In genomic region chr15:96593457-96593856, GRCm38 (mm10) we compare ENCODE assay signal across 10 mouse cellular contexts. TPM values are rescaled to one million over a fixed set of nuclear protein-coding genes. Genes with fewer than 3 reads are reported as not detected.
DNase-seq lines count a peak whose midpoint lies in the region; ATAC-seq and TF ChIP-seq lines count a peak whose summit lies in the region.
"Had no signal": no experiment of that assay in that cellular context is flagged by ENCODE, and none has a peak within 500 bp of the region (broad histone marks: within the 10 kb centered on the region; RNA-seq: fewer than 3 reads in every experiment).

No protein-coding gene starts in this region.

- no peak for TF ChIP-seq CTCF in lung, postnatal 0 days (IDR thresholded peaks at IDR 0.05)
- no peak for TF ChIP-seq CTCF in lung, adult 2 months (IDR thresholded peaks at IDR 0.05; ENCODE audit: insufficient read depth, low read length)

- no peaks in the 10 kb centered on the region for H3K9me3 ChIP-seq in forebrain, embryonic 11.5 days (ENCODE audit: control insufficient read depth, low read length)
- no peaks in the 10 kb centered on the region for H3K9me3 ChIP-seq in forebrain, embryonic 10.5 days
- no peaks in the 10 kb centered on the region for H3K9me3 ChIP-seq in lung, postnatal 0 days (ENCODE audit: low read length)
- no peaks in the 10 kb centered on the region for H3K9me3 ChIP-seq in embryonic facial prominence, embryonic 13.5 days

- TF ChIP-seq POLR2A in lung, adult 2 months (IDR thresholded peaks at IDR 0.05; ENCODE audit: borderline replicate concordance, extremely low read depth, low read depth, low read length): no peak

- ATAC-seq in forebrain, embryonic 11.5 days (replicated peaks; ENCODE audit: low FRiP score): peak; percentile 60; the same call in 1 of the 2 replicates
- peak; percentile 44; the same call in 1 of the 2 replicates for ATAC-seq in lung, postnatal 0 days
- no peak for ATAC-seq in embryonic facial prominence, embryonic 13.5 days (ENCODE audit: insufficient number of reproducible peaks, insufficient read depth, low FRiP score, low TSS enrichment, low read depth)
- no peak for ATAC-seq in CD4-positive, CD25-positive, alpha-beta regulatory T cell, adult 4 months

- H3K9ac ChIP-seq in forebrain, embryonic 11.5 days (ENCODE audit: low read length): no peak overlapping the region
- H3K9ac ChIP-seq in lung, postnatal 0 days (replicated peaks; ENCODE audit: low read depth): no peak overlapping the region
- H3K9ac ChIP-seq in embryonic facial prominence, embryonic 13.5 days: peak overlapping the region; percentile 46; the same call in 1 of the 2 replicates

- no peak overlapping the region for H3K4me2 ChIP-seq in forebrain, embryonic 11.5 days (ENCODE audit: low read depth, low read length, severe bottlenecking)
- no peak overlapping the region for H3K4me2 ChIP-seq in lung, postnatal 0 days (replicated peaks; ENCODE audit: low read depth, low read length)
- H3K4me2 ChIP-seq in embryonic facial prominence, embryonic 13.5 days: no peak overlapping the region

- peaks cover 4% of the 10 kb centered on the region; the same call in 1 of the 2 replicates for H3K4me1 ChIP-seq in forebrain, embryonic 11.5 days (replicated peaks; ENCODE audit: control insufficient read depth, insufficient read depth, low read length)
- H3K4me1 ChIP-seq in forebrain, embryonic 10.5 days: peaks cover 18% of the 10 kb centered on the region
- no peaks in the 10 kb centered on the region; the same call in 1 of the 2 replicates for H3K4me1 ChIP-seq in lung, postnatal 0 days (ENCODE audit: insufficient read depth, low read depth, low read length)
- no peaks in the 10 kb centered on the region for H3K4me1 ChIP-seq in lung, adult 2 months (ENCODE audit: control insufficient read depth, insufficient read depth, low read length)
- peaks cover 27% of the 10 kb centered on the region for H3K4me1 ChIP-seq in embryonic facial prominence, embryonic 13.5 days

- no peak overlapping the region; the same call in 1 of the 2 replicates for H3K27ac ChIP-seq in forebrain, embryonic 11.5 days (ENCODE audit: low read depth, low read length)
- H3K27ac ChIP-seq in forebrain, embryonic 10.5 days: no peak overlapping the region
- H3K27ac ChIP-seq in lung, postnatal 0 days (ENCODE audit: low read length): no peak overlapping the region
- H3K27ac ChIP-seq in embryonic facial prominence, embryonic 13.5 days: peak overlapping the region; percentile 60; the same call in 1 of the 2 replicates

- no peaks in the 10 kb centered on the region for H3K27me3 ChIP-seq in forebrain, embryonic 11.5 days (ENCODE audit: control insufficient read depth, insufficient read depth, low read length)
- H3K27me3 ChIP-seq in forebrain, embryonic 10.5 days (ENCODE audit: poor library complexity, severe bottlenecking): no peaks in the 10 kb centered on the region
- no peaks in the 10 kb centered on the region for H3K27me3 ChIP-seq in lung, postnatal 0 days (replicated peaks; ENCODE audit: insufficient read depth, low read length)
- no peaks in the 10 kb centered on the region for H3K27me3 ChIP-seq in embryonic facial prominence, embryonic 13.5 days

- no peak overlapping the region for H3K4me3 ChIP-seq in forebrain, embryonic 11.5 days (ENCODE audit: low read depth, low read length)
- no peak overlapping the region for H3K4me3 ChIP-seq in forebrain, embryonic 10.5 days
- H3K4me3 ChIP-seq in lung, postnatal 0 days (ENCODE audit: low read depth, low read length): no peak overlapping the region
- H3K4me3 ChIP-seq in lung, adult 2 months (replicated peaks; ENCODE audit: extremely low read depth, low read depth, low read length): no peak overlapping the region
- H3K4me3 ChIP-seq in embryonic facial prominence, embryonic 13.5 days: no peak overlapping the region

- H3K36me3 ChIP-seq in forebrain, embryonic 11.5 days (ENCODE audit: control insufficient read depth, insufficient read depth, low read length): no peaks in the 10 kb centered on the region; the same call in 1 of the 2 replicates
- peaks cover 92% of the 10 kb centered on the region for H3K36me3 ChIP-seq in forebrain, embryonic 10.5 days (replicated peaks)
- H3K36me3 ChIP-seq in lung, postnatal 0 days (ENCODE audit: insufficient read depth, low read length): no peaks in the 10 kb centered on the region
- peaks cover 30% of the 10 kb centered on the region for H3K36me3 ChIP-seq in embryonic facial prominence, embryonic 13.5 days

- no peak for TF ChIP-seq EP300 in lung, postnatal 0 days (IDR thresholded peaks at IDR 0.05)

- WGBS in forebrain, embryonic 11.5 days: 58% methylated on average over 6 of the region's 6 CpGs
- WGBS in forebrain, embryonic 10.5 days: 77% methylated on average over 6 of the region's 6 CpGs
- WGBS in lung, postnatal 0 days: 58% methylated on average over 6 of the region's 6 CpGs
- WGBS in lung, adult 2 months: 55% methylated on average over 6 of the region's 6 CpGs
- WGBS in embryonic facial prominence, embryonic 13.5 days: 60% methylated on average over 6 of the region's 6 CpGs

- peak; percentile 46 for DNase-seq in forebrain, embryonic 11.5 days (ENCODE audit: low spot score)
- DNase-seq in forebrain, embryonic 10.5 days (ENCODE audit: extremely low spot score, low spot score): no peak
- no peak for DNase-seq in lung, postnatal 0 days (ENCODE audit: low spot score)
- no peak for DNase-seq in lung, adult 2 months
- peak; percentile 21 for DNase-seq in lung, postnatal 36 days
- DNase-seq in liver: no peak
- DNase-seq: gastrocnemius, postnatal 10 days; retina, postnatal 1 day had no signal

RNA-seq across cellular contexts. Expression of gene Slc38a1, which starts 49.3 kb away (rescaled TPM):
- polyA plus RNA-seq in forebrain, embryonic 11.5 days (2014; fragmentation: Nextera tagmentation; extraction: Ambion mirVana): 134 and 139 TPM in 2 replicates
- 127 and 138 TPM in 2 replicates for polyA plus RNA-seq in forebrain, embryonic 10.5 days (2016; fragmentation: Nextera tagmentation; extraction: Ambion mirVana)
- polyA plus RNA-seq in lung, postnatal 0 days (2015; fragmentation: Nextera tagmentation; extraction: Ambion mirVana): 13.5 and 14.5 TPM in 2 replicates
- 17.6 and 19.9 TPM in 2 replicates for polyA plus RNA-seq in lung, adult 2 months (2012; rRNA removed)
- 64.2 and 74.6 TPM in 2 replicates for polyA plus RNA-seq in embryonic facial prominence, embryonic 13.5 days (2015; fragmentation: Nextera tagmentation; extraction: Ambion mirVana)
- polyA plus RNA-seq in CD4-positive, CD25-positive, alpha-beta regulatory T cell, adult 4 months (2017; shearing (Covaris generic)): 10 to 100 TPM; 65.0 to 80.7 TPM

Comparison
In these comparisons a context has a peak if more than half of its experiments do, and no peak if none do; other contexts are left out.
1. DNase-seq: peak in forebrain, embryonic 11.5 days (single experiment) and lung, postnatal 36 days (single experiment); none in forebrain, embryonic 10.5 days (single experiment), lung, postnatal 0 days (single experiment), lung, adult 2 months (single experiment) and liver (single experiment).
2. ATAC-seq: peak in forebrain, embryonic 11.5 days (single experiment) and lung, postnatal 0 days (single experiment); none in embryonic facial prominence, embryonic 13.5 days (single experiment) and CD4-positive, CD25-positive, alpha-beta regulatory T cell, adult 4 months (single experiment).